Mouse (Mus musculus) MEL (cell line): Measurements from ENCODE around the gene Ddi2.

ENCODE experiments used
- BHLHE40 ChIP-seq: IDR thresholded peaks from 2 replicates; pipeline ENCODE4 v1.6.1; 2012; ENCODE audit warnings: low read depth, mild to moderate bottlenecking, inconsistent platforms, low read length, improper control_type of control experiment, borderline replicate concordance
- CTCF ChIP-seq, 3 experiments: IDR thresholded peaks in 2 of 3; conservative IDR thresholded peaks in 1 of 3; 2 replicates each; pipeline ENCODE4 v1.5.1; 2011 to 2012; ENCODE audit warnings: low read length in 3 of 3, low read depth in 2 of 3, mild to moderate bottlenecking in 2 of 3, improper control_type of control experiment in 1 of 3, inconsistent platforms in 1 of 3, mixed read lengths in 1 of 3, moderate library complexity in 1 of 3; ENCODE audit not compliant: control insufficient read depth in 1 of 3, insufficient read depth in 1 of 3, poor library complexity in 1 of 3, severe bottlenecking in 1 of 3
- ELF1 ChIP-seq: IDR thresholded peaks from 2 replicates; pipeline ENCODE4 v1.6.1; 2014; ENCODE audit warnings: low read depth, mild to moderate bottlenecking, inconsistent platforms, low read length, improper control_type of control experiment, moderate library complexity
- EP300 ChIP-seq, 2 experiments: IDR thresholded peaks; 2 replicates each; pipeline ENCODE4 v1.6.1; 2011; ENCODE audit warnings: improper control_type of control experiment in 2 of 2, low read length in 2 of 2, low read depth in 1 of 2, mild to moderate bottlenecking in 1 of 2
- ETS1 ChIP-seq: IDR thresholded peaks from 2 replicates; pipeline ENCODE4 v1.6.1; 2012; ENCODE audit warnings: low read depth, mild to moderate bottlenecking, inconsistent platforms, low read length, improper control_type of control experiment, moderate library complexity
- MYB ChIP-seq: IDR thresholded peaks from 2 replicates; pipeline ENCODE4 v1.6.1; 2011; ENCODE audit warnings: mild to moderate bottlenecking, low read depth, low read length, improper control_type of control experiment
- POLR2A ChIP-seq, 2 experiments: IDR thresholded peaks; 2 replicates each; pipeline ENCODE4 v1.6.1; 2011 to 2012; ENCODE audit warnings: low read length in 2 of 2, mild to moderate bottlenecking in 2 of 2, control low read depth in 1 of 2, improper control_type of control experiment in 1 of 2, low read depth in 1 of 2, moderate library complexity in 1 of 2; ENCODE audit not compliant: control insufficient read depth in 1 of 2, insufficient read depth in 1 of 2, poor library complexity in 1 of 2
- TBP ChIP-seq: IDR thresholded peaks from 2 replicates; pipeline ENCODE4 v1.8.0; 2011; ENCODE audit warnings: low read depth, low read length, improper control_type of control experiment
- TCF12 ChIP-seq: IDR thresholded peaks from 2 replicates; pipeline ENCODE4 v1.6.1; 2014; ENCODE audit warnings: low read depth, mild to moderate bottlenecking, inconsistent platforms, low read length, improper control_type of control experiment, moderate library complexity

- TF ChIP-seq CTCF (IDR thresholded peaks at IDR 0.05 in 2 of 3, conservative IDR thresholded peaks at IDR 0.05 in 1 of 3; ENCODE audit: control insufficient read depth in 1 of 3, insufficient read depth in 1 of 3, low read depth in 2 of 3, low read length in 3 of 3, poor library complexity in 1 of 3, severe bottlenecking in 1 of 3) = no peak
- TF ChIP-seq POLR2A (IDR thresholded peaks at IDR 0.05; ENCODE audit: control insufficient read depth in 1 of 2, insufficient read depth in 1 of 2, low read depth in 1 of 2, low read length in 2 of 2, poor library complexity in 1 of 2) = no peak
- TF ChIP-seq TBP = no peak
- TF ChIP-seq EP300 (IDR thresholded peaks at IDR 0.05; ENCODE audit: low read depth in 1 of 2, low read length in 2 of 2) = no peak
- TF ChIP-seq ETS1 = no peak
- no peak for TF ChIP-seq TCF12
- no peak for TF ChIP-seq ELF1
- TF ChIP-seq BHLHE40 = no peak
- no peak for TF ChIP-seq MYB
These were observed 62.3 kb downstream of the Ddi2 start for GRCm38 (mm10) chr4:141660884-141661283.
